23 mouse cellular contexts compared by ENCODE assay signal in the genomic region with DNA sequence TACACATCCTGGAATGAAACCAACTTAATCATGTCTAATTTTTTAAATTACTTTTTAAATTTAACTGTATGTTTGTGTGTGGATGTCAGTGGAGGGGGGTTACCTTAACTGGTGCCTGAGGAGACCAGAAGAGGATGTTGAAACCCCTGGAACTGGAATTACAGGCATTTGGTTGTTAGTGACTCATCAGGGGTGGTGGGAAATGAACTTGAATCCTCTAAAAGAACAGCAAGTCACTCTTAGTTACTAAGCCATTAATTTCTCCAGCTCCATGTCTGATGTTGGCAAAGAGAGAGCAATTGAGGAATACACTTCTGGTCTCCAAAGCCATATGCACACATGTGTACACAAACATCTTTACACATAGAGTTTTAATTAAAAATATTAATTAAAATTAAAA. TPM values are rescaled to one million over a fixed set of nuclear protein-coding genes. Genes with fewer than 3 reads are reported as not detected.
DNase-seq lines count a peak whose midpoint lies in the region; ATAC-seq lines count a peak whose summit lies in the region.
"Had no signal": no experiment of that assay in that cellular context is flagged by ENCODE, and none has a peak within 500 bp of the region (broad histone marks: within the 10 kb centered on the region; RNA-seq: fewer than 3 reads in every experiment).

No protein-coding gene starts in this region.

- peaks cover 43% of the 10 kb centered on the region for H3K36me3 ChIP-seq in hindbrain, embryonic 14.5 days (replicated peaks; ENCODE audit: control insufficient read depth, insufficient read depth)

- no peak overlapping the region for H3K9ac ChIP-seq in hindbrain, embryonic 14.5 days
- H3K9ac ChIP-seq: forebrain, embryonic 15.5 days; hindbrain, embryonic 13.5 days had no signal

- no peaks in the 10 kb centered on the region for H3K9me3 ChIP-seq in hindbrain, embryonic 14.5 days (ENCODE audit: control insufficient read depth, low read length)
- H3K9me3 ChIP-seq: forebrain, embryonic 15.5 days; heart, embryonic 10.5 days; hindbrain, embryonic 10.5 days; hindbrain, embryonic 13.5 days had no signal

- no peak overlapping the region for H3K4me3 ChIP-seq in hindbrain, embryonic 14.5 days (replicated peaks; ENCODE audit: low read length)
- H3K4me3 ChIP-seq: forebrain, embryonic 15.5 days; heart, adult 2 months; heart, embryonic 10.5 days; hindbrain, embryonic 10.5 days; hindbrain, embryonic 13.5 days had no signal

- peak; percentile 17 for DNase-seq in adrenal gland, adult 2 months
- no peak for DNase-seq in adrenal gland, postnatal 14 days
- DNase-seq in Muller cell, postnatal 12 days (ENCODE audit: inconsistent ontology term) = peak; percentile 11
- DNase-seq in fibroblast of lung, adult 2 months (ENCODE audit: low read depth) = peak; percentile 12
- DNase-seq in hindbrain, embryonic 14.5 days (ENCODE audit: low spot score) = no peak
- DNase-seq in right cerebral cortex, postnatal 25 days = no peak
- DNase-seq: adrenal gland, adult 8-10 months; cerebellum, adult 18-20 months; cerebellum, adult 9-10 months; cerebellum, postnatal 14 days; gastrocnemius, postnatal 36 days; heart, adult 2 months; heart, postnatal 36 days; kidney, adult 18-20 months had no signal

- no peaks in the 10 kb centered on the region for H3K4me1 ChIP-seq in hindbrain, embryonic 14.5 days (replicated peaks; ENCODE audit: control insufficient read depth, insufficient read depth, low read length)
- H3K4me1 ChIP-seq: forebrain, embryonic 15.5 days; heart, embryonic 10.5 days; hindbrain, embryonic 10.5 days; hindbrain, embryonic 13.5 days had no signal

- no peak overlapping the region for H3K4me2 ChIP-seq in hindbrain, embryonic 14.5 days (replicated peaks)
- H3K4me2 ChIP-seq: forebrain, embryonic 15.5 days; hindbrain, embryonic 13.5 days had no signal

- ATAC-seq in hindbrain, embryonic 14.5 days (ENCODE audit: low FRiP score) = no peak
- ATAC-seq: CD4-positive, CD25-positive, alpha-beta regulatory T cell, adult 4 months; forebrain, embryonic 15.5 days; hindbrain, postnatal 0 days; inflammation-experienced regulatory T-cells, adult 6 months; intestine, embryonic 16.5 days; Patski had no signal

- H3K27ac ChIP-seq in hindbrain, embryonic 14.5 days = no peak overlapping the region
- H3K27ac ChIP-seq: forebrain, embryonic 15.5 days; heart, adult 2 months; heart, embryonic 10.5 days; hindbrain, embryonic 10.5 days; hindbrain, embryonic 13.5 days; hindbrain, postnatal 0 days had no signal

- no peaks in the 10 kb centered on the region for H3K27me3 ChIP-seq in hindbrain, embryonic 14.5 days (ENCODE audit: control insufficient read depth, insufficient read depth, low read length)
- H3K27me3 ChIP-seq: forebrain, embryonic 15.5 days; hindbrain, embryonic 13.5 days; Patski had no signal

RNA-seq across cellular contexts. Expression of a gene that starts 40.2 kb away (rescaled TPM):
- total RNA-seq in adrenal gland, adult 2 months (2021) = 10 to 100 TPM; 19.9 to 30.9 TPM
- polyA plus RNA-seq in adrenal gland, adult 2 months (2012; rRNA removed) = 0.36 and 0.47 TPM in 2 replicates
- total RNA-seq in adrenal gland, postnatal 14 days (2021) = 22.1 and 23.1 TPM in 2 replicates
- polyA plus RNA-seq in hindbrain, embryonic 14.5 days (2014; fragmentation: Nextera tagmentation; extraction: Ambion mirVana) = 11.5 and 15.4 TPM in 2 replicates

RNA-seq across cellular contexts. Expression of a gene that starts 51.5 kb away (rescaled TPM):
- total RNA-seq in adrenal gland, adult 2 months (2021) = 10 to 100 TPM; 29.8 to 49.8 TPM
- 6.4 and 6.9 TPM in 2 replicates for polyA plus RNA-seq in adrenal gland, adult 2 months (2012; rRNA removed)
- 54.4 and 57.0 TPM in 2 replicates for total RNA-seq in adrenal gland, postnatal 14 days (2021)
- polyA plus RNA-seq in hindbrain, embryonic 14.5 days (2014; fragmentation: Nextera tagmentation; extraction: Ambion mirVana) = 30.3 and 35.2 TPM in 2 replicates

Comparison
In these comparisons a context has a peak if more than half of its experiments do, and no peak if none do; other contexts are left out.
1. DNase-seq: peak in adrenal gland, adult 2 months (single experiment), Muller cell, postnatal 12 days (single experiment) and fibroblast of lung, adult 2 months (single experiment); none in adrenal gland, postnatal 14 days (single experiment), hindbrain, embryonic 14.5 days (single experiment) and right cerebral cortex, postnatal 25 days (single experiment).